In the genomic region with DNA sequence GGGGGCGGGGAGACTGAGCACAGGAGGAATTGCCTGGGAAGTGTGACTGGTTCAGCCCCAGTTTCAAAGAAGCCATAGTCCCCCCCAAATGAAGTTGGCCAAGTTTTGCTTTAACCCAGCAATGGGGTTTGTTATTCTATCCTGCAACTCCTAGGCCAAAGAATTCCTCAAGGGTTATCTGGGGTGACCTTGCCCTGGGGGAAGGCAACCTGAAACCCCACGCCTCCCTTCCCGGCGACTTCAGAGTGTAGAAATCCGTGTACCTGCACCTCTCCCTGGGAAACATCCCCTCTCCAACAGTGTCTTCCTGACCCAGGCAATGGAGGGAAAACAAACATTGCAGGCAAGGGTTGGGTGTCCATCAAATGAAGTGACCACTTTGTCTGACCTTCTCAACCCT, we compare ENCODE assay signal across 10 mouse cellular contexts. TPM values are rescaled to one million over a fixed set of nuclear protein-coding genes. Genes with fewer than 3 reads are reported as not detected.
DNase-seq lines count a peak whose midpoint lies in the region; ATAC-seq lines count a peak whose summit lies in the region.
"Had no signal": no experiment of that assay in that cellular context is flagged by ENCODE, and none has a peak within 500 bp of the region (broad histone marks: within the 10 kb centered on the region; RNA-seq: fewer than 3 reads in every experiment).

No protein-coding gene starts in this region.

- no peak for DNase-seq in heart, postnatal 10 days
- DNase-seq in midbrain, embryonic 11.5 days (ENCODE audit: low spot score, missing footprints), result peak; percentile 49
- DNase-seq in frontal cortex, postnatal 25 days (ENCODE audit: low spot score in 2 of 2), result no peak
- DNase-seq in urinary bladder, postnatal 4 days (ENCODE audit: low spot score in 2 of 2), result no peak
- DNase-seq: gastrocnemius, postnatal 10 days; right cerebral cortex, postnatal 4 days had no signal

- H3K27me3 ChIP-seq in heart, embryonic 16.5 days (ENCODE audit: control insufficient read depth, insufficient read depth, low read length), result no peaks in the 10 kb centered on the region
- H3K27me3 ChIP-seq in midbrain, embryonic 11.5 days (ENCODE audit: control insufficient read depth, insufficient read depth, low read length), result peaks cover 8% of the 10 kb centered on the region; the same call in 1 of the 2 replicates
- peaks cover 7% of the 10 kb centered on the region for H3K27me3 ChIP-seq in midbrain, embryonic 16.5 days (ENCODE audit: control insufficient read depth, insufficient read depth, low read depth, low read length)
- H3K27me3 ChIP-seq in embryonic facial prominence, embryonic 15.5 days, result no peaks in the 10 kb centered on the region
- H3K27me3 ChIP-seq in stomach, embryonic 15.5 days (replicated peaks), result no peaks in the 10 kb centered on the region

- H3K36me3 ChIP-seq in heart, embryonic 16.5 days (ENCODE audit: control insufficient read depth, insufficient read depth), result no peaks in the 10 kb centered on the region
- no peaks in the 10 kb centered on the region for H3K36me3 ChIP-seq in midbrain, embryonic 11.5 days (ENCODE audit: control insufficient read depth, insufficient read depth, low read length)
- H3K36me3 ChIP-seq in midbrain, embryonic 16.5 days (ENCODE audit: control insufficient read depth, insufficient read depth, low read length), result no peaks in the 10 kb centered on the region
- no peaks in the 10 kb centered on the region for H3K36me3 ChIP-seq in embryonic facial prominence, embryonic 15.5 days
- H3K36me3 ChIP-seq in stomach, embryonic 15.5 days, result no peaks in the 10 kb centered on the region

- peaks cover 23% of the 10 kb centered on the region for H3K4me1 ChIP-seq in heart, embryonic 16.5 days (ENCODE audit: control insufficient read depth, insufficient read depth, low read length)
- H3K4me1 ChIP-seq in midbrain, embryonic 11.5 days (ENCODE audit: control insufficient read depth, insufficient read depth, low read length), result peaks cover 35% of the 10 kb centered on the region
- peaks cover 7% of the 10 kb centered on the region; the same call in 1 of the 2 replicates for H3K4me1 ChIP-seq in midbrain, embryonic 16.5 days (ENCODE audit: control insufficient read depth, insufficient read depth, low read length)
- peaks cover 41% of the 10 kb centered on the region for H3K4me1 ChIP-seq in embryonic facial prominence, embryonic 15.5 days
- H3K4me1 ChIP-seq in stomach, embryonic 15.5 days, result peaks cover 16% of the 10 kb centered on the region

- H3K27ac ChIP-seq in heart, embryonic 16.5 days (ENCODE audit: low read length), result peak overlapping the region; percentile 78
- H3K27ac ChIP-seq in midbrain, embryonic 11.5 days (ENCODE audit: low read depth, low read length), result no peak overlapping the region
- H3K27ac ChIP-seq in midbrain, embryonic 16.5 days (ENCODE audit: low read length), result no peak overlapping the region
- H3K27ac ChIP-seq in embryonic facial prominence, embryonic 15.5 days (replicated peaks), result peak overlapping the region; percentile 78
- H3K27ac ChIP-seq in stomach, embryonic 15.5 days, result peak overlapping the region; percentile 86

- no peaks in the 10 kb centered on the region for H3K9me3 ChIP-seq in heart, embryonic 16.5 days (replicated peaks; ENCODE audit: control insufficient read depth, low read length)
- peaks cover 2% of the 10 kb centered on the region; the same call in 1 of the 2 replicates for H3K9me3 ChIP-seq in midbrain, embryonic 11.5 days (ENCODE audit: control insufficient read depth, low read length)
- H3K9me3 ChIP-seq in midbrain, embryonic 16.5 days (replicated peaks; ENCODE audit: control insufficient read depth, low read length, poor library complexity, severe bottlenecking), result no peaks in the 10 kb centered on the region
- H3K9me3 ChIP-seq in embryonic facial prominence, embryonic 15.5 days (replicated peaks), result no peaks in the 10 kb centered on the region
- no peaks in the 10 kb centered on the region for H3K9me3 ChIP-seq in stomach, embryonic 15.5 days

- H3K4me3 ChIP-seq in heart, embryonic 16.5 days (ENCODE audit: low read length), result no peak overlapping the region
- no peak overlapping the region for H3K4me3 ChIP-seq in midbrain, embryonic 11.5 days (ENCODE audit: low read depth, low read length)
- H3K4me3 ChIP-seq in midbrain, embryonic 16.5 days (ENCODE audit: low read depth, low read length), result no peak overlapping the region
- no peak overlapping the region for H3K4me3 ChIP-seq in embryonic facial prominence, embryonic 15.5 days (replicated peaks)
- H3K4me3 ChIP-seq in stomach, embryonic 15.5 days (replicated peaks), result no peak overlapping the region

- H3K9ac ChIP-seq in heart, embryonic 16.5 days (ENCODE audit: low read length), result peak overlapping the region; percentile 62; the same call in 1 of the 2 replicates
- H3K9ac ChIP-seq in midbrain, embryonic 11.5 days (ENCODE audit: low read length), result no peak overlapping the region
- no peak overlapping the region for H3K9ac ChIP-seq in midbrain, embryonic 16.5 days (ENCODE audit: low read depth, low read length)
- no peak overlapping the region for H3K9ac ChIP-seq in embryonic facial prominence, embryonic 15.5 days
- H3K9ac ChIP-seq in stomach, embryonic 15.5 days, result no peak overlapping the region

- 8% methylated on average over 5 of the region's 5 CpGs for WGBS in heart, embryonic 16.5 days
- 11% methylated on average over 5 of the region's 5 CpGs for WGBS in midbrain, embryonic 11.5 days
- 25% methylated on average over 5 of the region's 5 CpGs for WGBS in midbrain, embryonic 16.5 days
- WGBS in embryonic facial prominence, embryonic 15.5 days, result 22% methylated on average over 5 of the region's 5 CpGs
- 28% methylated on average over 5 of the region's 5 CpGs for WGBS in stomach, embryonic 15.5 days

- intact Hi-C loops in heart, postnatal 10 days (cut with DNase I), result no loop called here

- H3K4me2 ChIP-seq in heart, embryonic 16.5 days (ENCODE audit: low read depth, low read length), result peak overlapping the region; percentile 43
- H3K4me2 ChIP-seq in midbrain, embryonic 11.5 days, result no peak overlapping the region
- no peak overlapping the region for H3K4me2 ChIP-seq in midbrain, embryonic 16.5 days (ENCODE audit: low read length)
- H3K4me2 ChIP-seq in embryonic facial prominence, embryonic 15.5 days (replicated peaks), result no peak overlapping the region
- H3K4me2 ChIP-seq in stomach, embryonic 15.5 days, result peak overlapping the region; percentile 27; the same call in 1 of the 2 replicates

- no peak for ATAC-seq in heart, embryonic 16.5 days (replicated peaks; ENCODE audit: extremely low read depth, insufficient read depth, low FRiP score)
- ATAC-seq in midbrain, embryonic 11.5 days (ENCODE audit: low FRiP score), result no peak
- ATAC-seq in midbrain, embryonic 16.5 days, result no peak
- no peak for ATAC-seq in embryonic facial prominence, embryonic 15.5 days (ENCODE audit: insufficient number of reproducible peaks, low FRiP score, low TSS enrichment, low read depth)
- ATAC-seq in stomach, embryonic 15.5 days (ENCODE audit: insufficient read depth, low FRiP score, low read depth), result no peak

RNA-seq across cellular contexts. Expression of gene Gm11627, which starts 3.5 kb away (rescaled TPM):
- 9.5 and 13.6 TPM in 2 replicates for polyA plus RNA-seq in heart, embryonic 16.5 days (2015; fragmentation: Nextera tagmentation; extraction: Ambion mirVana)
- 1 to 10 TPM; 1.7 to 2.8 TPM for total RNA-seq in heart, postnatal 10 days (2021)
- polyA plus RNA-seq in midbrain, embryonic 11.5 days (2014; fragmentation: Nextera tagmentation; extraction: Ambion mirVana), result 13.9 and 14.6 TPM in 2 replicates
- polyA plus RNA-seq in midbrain, embryonic 16.5 days (2015; fragmentation: Nextera tagmentation; extraction: Ambion mirVana), result 1.6 and 2.4 TPM in 2 replicates
- polyA plus RNA-seq in embryonic facial prominence, embryonic 15.5 days (2015; fragmentation: Nextera tagmentation; extraction: Ambion mirVana), result 11.1 and 12.0 TPM in 2 replicates
- 19.2 TPM in 2 replicates for polyA plus RNA-seq in stomach, embryonic 15.5 days (2015; fragmentation: Nextera tagmentation; extraction: Ambion mirVana)

RNA-seq across cellular contexts. Expression of gene Fzd2, which starts 21.5 kb away (rescaled TPM):
- polyA plus RNA-seq in heart, embryonic 16.5 days (2015; fragmentation: Nextera tagmentation; extraction: Ambion mirVana), result 12.4 and 15.6 TPM in 2 replicates
- 10 to 100 TPM; 11.1 to 15.7 TPM for total RNA-seq in heart, postnatal 10 days (2021)
- polyA plus RNA-seq in midbrain, embryonic 11.5 days (2014; fragmentation: Nextera tagmentation; extraction: Ambion mirVana), result 27.1 and 27.3 TPM in 2 replicates
- polyA plus RNA-seq in midbrain, embryonic 16.5 days (2015; fragmentation: Nextera tagmentation; extraction: Ambion mirVana), result 3.9 and 4.4 TPM in 2 replicates
- 45.8 and 47.6 TPM in 2 replicates for polyA plus RNA-seq in embryonic facial prominence, embryonic 15.5 days (2015; fragmentation: Nextera tagmentation; extraction: Ambion mirVana)
- polyA plus RNA-seq in stomach, embryonic 15.5 days (2015; fragmentation: Nextera tagmentation; extraction: Ambion mirVana), result 21.9 and 23.7 TPM in 2 replicates

RNA-seq across cellular contexts. Expression of gene Gpatch8, which starts 26.5 kb away (rescaled TPM):
- 33.9 and 39.2 TPM in 2 replicates for polyA plus RNA-seq in heart, embryonic 16.5 days (2015; fragmentation: Nextera tagmentation; extraction: Ambion mirVana)
- total RNA-seq in heart, postnatal 10 days (2021), result 10 to 100 TPM; 25.2 to 28.2 TPM
- polyA plus RNA-seq in midbrain, embryonic 11.5 days (2014; fragmentation: Nextera tagmentation; extraction: Ambion mirVana), result 42.5 and 43.8 TPM in 2 replicates
- polyA plus RNA-seq in midbrain, embryonic 16.5 days (2015; fragmentation: Nextera tagmentation; extraction: Ambion mirVana), result 64.1 and 64.5 TPM in 2 replicates
- polyA plus RNA-seq in embryonic facial prominence, embryonic 15.5 days (2015; fragmentation: Nextera tagmentation; extraction: Ambion mirVana), result 56.2 and 59.1 TPM in 2 replicates
- polyA plus RNA-seq in stomach, embryonic 15.5 days (2015; fragmentation: Nextera tagmentation; extraction: Ambion mirVana), result 47.4 and 51.0 TPM in 2 replicates

Comparison
In these comparisons a context has a peak if more than half of its experiments do, and no peak if none do; other contexts are left out.
1. H3K27ac ChIP-seq: peak in heart, embryonic 16.5 days (single experiment), embryonic facial prominence, embryonic 15.5 days (single experiment) and stomach, embryonic 15.5 days (single experiment); none in midbrain, embryonic 11.5 days (single experiment) and midbrain, embryonic 16.5 days (single experiment).
2. H3K4me2 ChIP-seq: peak in heart, embryonic 16.5 days (single experiment) and stomach, embryonic 15.5 days (single experiment); none in midbrain, embryonic 11.5 days (single experiment), midbrain, embryonic 16.5 days (single experiment) and embryonic facial prominence, embryonic 15.5 days (single experiment).